Mouse (Mus musculus) heart, adult 11 months (tissue): ENCODE measurements at regions not wholly inside any gene's neighbourhood (a gene's known extent, or its start where the extent isn't known, plus 50 kb on each side); places are given as distances from the start of the nearest gene placed in this dataset.

Source experiments
- DNase-seq: peaks from one replicate; pipeline ENCODE4 v3.0.0; 2022

- DNase-seq: no peak
These were observed 55.3 kb downstream of the Crygf start for GRCm38 (mm10) chr1:65981665-65982064.

GRCm38 (mm10) chr1:66000398-66000797, 74.1 kb downstream of the Crygf start:
- no peak for DNase-seq

- peak; percentile 70 for DNase-seq
These were observed 77.8 kb downstream of the Crygf start for GRCm38 (mm10) chr1:66003897-66004660.
